Mouse (Mus musculus): ENCODE measurements around the gene Mtcl1. TPM values are rescaled to one million over a fixed set of nuclear protein-coding genes. Genes with fewer than 3 reads are reported as not detected.
A peak's percentile ranks its signal among the peaks of the same experiment; 100 is the strongest.

Gene Mtcl1
- polyA plus RNA-seq, 1 experiment from 2014 or later, result 4.1 TPM

- H3K36me3 ChIP-seq, result no peaks in the 10 kb centered on the region
- H3K4me2 ChIP-seq, result peak overlapping the region; percentile 37
- ATAC-seq (ENCODE audit: insufficient number of reproducible peaks, insufficient read depth, low FRiP score, low TSS enrichment, low read depth), result no peak
- H3K4me1 ChIP-seq, result peaks cover 27% of the 10 kb centered on the region
- H3K27me3 ChIP-seq, result no peaks in the 10 kb centered on the region
- H3K27ac ChIP-seq, result no peak overlapping the region
- H3K9me3 ChIP-seq, result no peaks in the 10 kb centered on the region
- 0 out of 2 replicates have a peak overlapping the region, but pooled peaks have one; percentile 8 for H3K4me3 ChIP-seq
- WGBS, result 23% methylated on average over 10 of the region's 10 CpGs
- peak overlapping the region; percentile 21; the same call in 1 of the 2 replicates for H3K9ac ChIP-seq
Observed at GRCm38 (mm10) chr17:66404883-66405590, 44.5 kb downstream of the Mtcl1 start.

GRCm38 (mm10) chr17:66402791-66403470 is 46.6 kb downstream of the Mtcl1 start:
- Histone ChIP-seq H3K4me2 (no peak overlapping the region), H3K9me3 (no peaks in the 10 kb centered on the region), H3K4me3 (no peak overlapping the region), H3K4me1 (peaks cover 27% of the 10 kb centered on the region), H3K27ac (no peak overlapping the region; the same call in 1 of the 2 replicates), H3K27me3 (no peaks in the 10 kb centered on the region), H3K36me3 (no peaks in the 10 kb centered on the region), H3K9ac (no peak overlapping the region)
- 18% methylated on average over 6 of the region's 6 CpGs for WGBS
- no peak for ATAC-seq (ENCODE audit: insufficient number of reproducible peaks, insufficient read depth, low FRiP score, low TSS enrichment, low read depth)

DNA sequence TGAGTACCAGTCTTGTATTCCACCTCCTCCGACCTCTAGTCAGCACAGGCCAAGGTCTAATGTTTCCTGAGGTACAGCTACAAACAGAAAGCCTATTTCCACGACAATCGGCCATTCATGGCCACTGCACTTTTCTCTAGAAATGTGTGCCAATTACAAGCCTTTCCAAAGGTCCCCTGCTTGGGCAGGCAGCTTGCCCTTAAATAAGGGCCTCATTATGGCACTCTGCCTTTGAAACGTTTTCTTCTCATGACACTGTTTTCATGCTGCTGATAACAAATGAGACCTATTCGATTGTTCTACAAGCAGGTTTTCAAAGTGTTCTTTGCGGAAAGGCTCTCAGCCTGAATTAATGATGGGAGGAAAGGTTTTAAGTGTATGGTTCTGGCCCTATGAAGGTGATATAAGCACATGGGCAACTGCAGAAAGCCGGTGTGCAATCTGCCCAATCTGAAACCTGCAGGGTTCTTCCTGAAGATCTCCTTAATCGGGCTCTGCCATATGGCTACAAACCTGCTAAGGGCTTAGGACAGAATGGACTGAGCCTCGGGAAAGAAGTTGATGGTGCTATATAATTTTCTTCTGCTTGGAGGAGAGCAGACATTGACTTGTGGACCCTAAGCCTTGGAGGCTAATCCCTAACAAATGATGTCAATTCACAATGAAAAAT is 47.8 kb downstream of the Mtcl1 start:
- Histone ChIP-seq H3K4me3 (no peak overlapping the region), H3K9ac (no peak overlapping the region), H3K4me1 (peaks cover 21% of the 10 kb centered on the region), H3K27me3 (no peaks in the 10 kb centered on the region), H3K36me3 (no peaks in the 10 kb centered on the region), H3K27ac (no peak overlapping the region), H3K9me3 (no peaks in the 10 kb centered on the region), H3K4me2 (no peak overlapping the region)
- 44% methylated on average over 9 of the region's 9 CpGs for WGBS
- ATAC-seq (ENCODE audit: insufficient number of reproducible peaks, insufficient read depth, low FRiP score, low TSS enrichment, low read depth), result no peak

DNA sequence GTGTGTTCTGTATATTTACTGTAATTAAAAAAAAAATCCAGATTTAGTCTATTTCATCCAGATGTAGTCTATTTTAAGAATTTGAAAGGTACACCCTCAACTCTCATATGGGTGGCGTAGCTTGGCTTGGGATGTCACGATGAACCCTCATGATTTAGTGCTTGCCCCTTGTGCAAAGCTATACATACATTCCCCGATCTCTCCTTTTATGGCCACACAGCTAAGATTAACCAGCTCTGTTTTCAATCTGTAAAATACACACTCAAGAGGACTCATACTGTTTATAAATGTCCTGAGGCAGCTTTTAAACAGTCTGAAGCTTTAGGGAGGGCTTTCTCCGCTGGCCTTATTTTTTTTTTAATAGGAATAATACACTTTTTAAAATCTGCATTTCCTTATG is 49.8 kb downstream of the Mtcl1 start:
- no peak overlapping the region for H3K9ac ChIP-seq
- no peaks in the 10 kb centered on the region for H3K9me3 ChIP-seq
- no peak overlapping the region for H3K4me3 ChIP-seq
- no peak overlapping the region for H3K4me2 ChIP-seq
- no peaks in the 10 kb centered on the region for H3K27me3 ChIP-seq
- peaks cover 11% of the 10 kb centered on the region for H3K4me1 ChIP-seq
- WGBS, result 71% methylated on average over 4 of the region's 4 CpGs
- ATAC-seq (ENCODE audit: insufficient number of reproducible peaks, insufficient read depth, low FRiP score, low TSS enrichment, low read depth), result no peak
- no peaks in the 10 kb centered on the region; the same call in 1 of the 2 replicates for H3K36me3 ChIP-seq
- H3K27ac ChIP-seq, result no peak overlapping the region

GRCm38 (mm10) chr17:66394571-66394970 is 55.0 kb downstream of the Mtcl1 start:
- H3K4me2 ChIP-seq, result no peak overlapping the region
- 73% methylated on average over 9 of the region's 9 CpGs for WGBS
- H3K27ac ChIP-seq, result no peak overlapping the region
- ATAC-seq (ENCODE audit: insufficient number of reproducible peaks, insufficient read depth, low FRiP score, low TSS enrichment, low read depth), result no peak
- no peaks in the 10 kb centered on the region for H3K27me3 ChIP-seq
- no peak overlapping the region for H3K4me3 ChIP-seq
- no peaks in the 10 kb centered on the region for H3K9me3 ChIP-seq
- H3K9ac ChIP-seq, result no peak overlapping the region
- H3K4me1 ChIP-seq, result no peaks in the 10 kb centered on the region
- H3K36me3 ChIP-seq, result no peaks in the 10 kb centered on the region; the same call in 1 of the 2 replicates

GRCm38 (mm10) chr17:66388307-66388706 is 61.2 kb downstream of the Mtcl1 start:
- WGBS, result 70% methylated on average over 4 of the region's 4 CpGs
- H3K27me3 ChIP-seq, result no peaks in the 10 kb centered on the region
- no peak for ATAC-seq (ENCODE audit: insufficient number of reproducible peaks, insufficient read depth, low FRiP score, low TSS enrichment, low read depth)

DNA sequence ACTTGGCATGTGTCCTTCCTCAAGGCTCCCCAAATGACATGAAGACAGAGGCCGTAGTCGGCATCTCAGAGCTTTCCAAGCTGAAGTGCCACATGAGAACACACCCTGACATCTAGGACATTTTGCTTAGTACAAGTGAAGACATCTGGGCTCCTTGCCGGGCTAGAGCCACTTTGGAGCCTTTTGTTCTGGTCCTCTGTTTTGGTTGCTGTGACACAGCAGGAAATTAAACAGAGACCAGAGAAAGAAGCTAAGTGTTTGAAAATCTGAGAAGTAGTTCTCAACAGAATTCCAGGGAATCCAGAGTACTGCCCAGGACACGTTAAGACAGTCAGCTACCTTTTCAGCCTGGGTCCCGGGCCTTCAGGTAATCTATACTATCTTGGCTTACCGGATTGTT is 68.2 kb downstream of the Mtcl1 start:
- 77% methylated on average over 6 of the region's 6 CpGs for WGBS
- Histone ChIP-seq H3K4me1 (no peaks in the 10 kb centered on the region), H3K27me3 (no peaks in the 10 kb centered on the region), H3K27ac (no peak overlapping the region), H3K9me3 (no peaks in the 10 kb centered on the region; the same call in 1 of the 2 replicates), H3K36me3 (peaks cover 11% of the 10 kb centered on the region; the same call in 1 of the 2 replicates), H3K9ac (no peak overlapping the region), H3K4me2 (no peak overlapping the region), H3K4me3 (no peak overlapping the region)
- no peak for ATAC-seq (ENCODE audit: insufficient number of reproducible peaks, insufficient read depth, low FRiP score, low TSS enrichment, low read depth)

More at GRCm38 (mm10) chr17:66388307-66388706, 61.2 kb downstream of the Mtcl1 start:
- Histone ChIP-seq H3K4me3 (no peak overlapping the region), H3K9me3 (no peaks in the 10 kb centered on the region), H3K4me2 (no peak overlapping the region), H3K36me3 (no peaks in the 10 kb centered on the region), H3K4me1 (peaks cover 7% of the 10 kb centered on the region), H3K9ac (no peak overlapping the region), H3K27ac (no peak overlapping the region)

DNA sequence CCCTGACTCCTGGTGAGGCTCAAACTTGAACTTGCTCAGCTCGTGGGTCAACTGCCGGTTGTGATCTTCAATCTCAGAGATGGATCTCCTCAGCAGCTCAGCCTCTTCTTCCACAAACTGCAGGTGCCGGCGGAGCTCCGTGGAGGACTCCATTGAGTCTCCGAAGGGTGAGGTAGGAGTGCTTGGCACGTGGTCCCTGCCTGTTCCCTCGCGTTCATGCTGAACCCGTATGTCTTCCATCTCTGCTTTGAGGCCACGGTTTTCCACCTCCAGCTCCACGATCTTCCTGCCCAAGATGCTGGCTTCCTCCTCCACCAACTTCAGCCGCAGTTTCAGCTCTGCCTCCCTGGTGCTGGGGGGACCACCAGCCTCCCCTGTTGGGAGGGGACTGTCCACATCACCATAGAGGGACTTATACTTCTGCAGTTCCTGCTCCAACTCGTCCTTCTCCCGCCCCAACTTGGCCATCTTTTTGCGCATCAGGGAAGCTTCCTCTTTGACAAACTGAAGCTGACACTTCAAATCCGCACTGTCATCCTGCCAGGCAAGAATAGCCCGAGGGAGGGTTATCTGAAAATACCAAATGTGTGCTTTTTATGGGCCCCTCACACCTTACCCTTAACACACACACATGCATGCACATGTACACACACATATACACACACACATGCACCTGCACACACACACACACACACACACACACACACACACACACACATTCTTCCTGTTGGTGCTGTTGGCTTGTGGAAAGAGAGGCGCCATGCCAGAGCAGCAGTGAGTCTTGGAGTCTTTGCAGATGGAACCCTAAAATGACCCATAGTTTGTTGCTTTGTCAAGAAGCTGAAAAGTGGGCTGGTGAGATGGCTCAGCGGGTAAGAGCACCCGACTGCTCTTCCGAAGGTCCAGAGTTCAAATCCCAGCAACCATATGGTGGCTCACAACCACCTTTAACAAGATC is 69.4 kb downstream of the Mtcl1 start:
- no peak overlapping the region for H3K4me2 ChIP-seq
- no peak for ATAC-seq (ENCODE audit: insufficient number of reproducible peaks, insufficient read depth, low FRiP score, low TSS enrichment, low read depth)
- H3K27me3 ChIP-seq, result no peaks in the 10 kb centered on the region
- no peak overlapping the region for H3K27ac ChIP-seq
- H3K36me3 ChIP-seq, result peaks cover 11% of the 10 kb centered on the region; the same call in 1 of the 2 replicates
- H3K4me3 ChIP-seq, result no peak overlapping the region
- 92% methylated on average over 22 of the region's 22 CpGs for WGBS
- H3K4me1 ChIP-seq, result peaks cover 6% of the 10 kb centered on the region
- no peaks in the 10 kb centered on the region; the same call in 1 of the 2 replicates for H3K9me3 ChIP-seq
- no peak overlapping the region for H3K9ac ChIP-seq

- H3K9ac ChIP-seq, result no peak overlapping the region
- peaks cover 15% of the 10 kb centered on the region for H3K4me1 ChIP-seq
- H3K36me3 ChIP-seq, result peaks cover 11% of the 10 kb centered on the region; the same call in 1 of the 2 replicates
- no peak overlapping the region for H3K27ac ChIP-seq
- H3K4me2 ChIP-seq, result no peak overlapping the region
- H3K27me3 ChIP-seq, result no peaks in the 10 kb centered on the region
- H3K9me3 ChIP-seq, result no peaks in the 10 kb centered on the region; the same call in 1 of the 2 replicates
- no peak overlapping the region for H3K4me3 ChIP-seq
- no peak for ATAC-seq (ENCODE audit: insufficient number of reproducible peaks, insufficient read depth, low FRiP score, low TSS enrichment, low read depth)
- 95% methylated on average over 24 of the region's 24 CpGs for WGBS
Observed at GRCm38 (mm10) chr17:66379308-66379707, 70.2 kb downstream of the Mtcl1 start.

- no peak overlapping the region for H3K4me2 ChIP-seq
- ATAC-seq (ENCODE audit: insufficient number of reproducible peaks, insufficient read depth, low FRiP score, low TSS enrichment, low read depth), result no peak
- no peak overlapping the region for H3K9ac ChIP-seq
- 90% methylated on average over 17 of the region's 17 CpGs for WGBS
- no peaks in the 10 kb centered on the region for H3K27me3 ChIP-seq
- H3K4me3 ChIP-seq, result no peak overlapping the region
- H3K4me1 ChIP-seq, result peaks cover 16% of the 10 kb centered on the region
- H3K27ac ChIP-seq, result no peak overlapping the region
- peaks cover 11% of the 10 kb centered on the region; the same call in 1 of the 2 replicates for H3K36me3 ChIP-seq
- H3K9me3 ChIP-seq, result no peaks in the 10 kb centered on the region; the same call in 1 of the 2 replicates
Observed at GRCm38 (mm10) chr17:66378127-66378526, 71.4 kb downstream of the Mtcl1 start.
